Mouse (Mus musculus): ENCODE data around the gene Nme1. TPM values are rescaled to one million over a fixed set of nuclear protein-coding genes. Genes with fewer than 3 reads are reported as not detected.

The Nme1 gene
- polyA plus RNA-seq, 1 experiment from 2014 or later, result 269 TPM

- no peaks in the 10 kb centered on the region for H3K9me3 ChIP-seq
- H3K27ac ChIP-seq, result no peak overlapping the region
- no peak overlapping the region for H3K9ac ChIP-seq
- H3K36me3 ChIP-seq, result peaks cover 58% of the 10 kb centered on the region
- no peaks in the 10 kb centered on the region for H3K4me1 ChIP-seq
- no peak for ATAC-seq (ENCODE audit: low FRiP score, low read depth)
- H3K4me2 ChIP-seq (replicated peaks), result no peak overlapping the region
- no peaks in the 10 kb centered on the region for H3K27me3 ChIP-seq (replicated peaks)
- no peak overlapping the region for H3K4me3 ChIP-seq
- WGBS, result 91% methylated on average over 3 of the region's 3 CpGs
Observed at GRCm38 (mm10) chr11:93911603-93912002, 56.7 kb downstream of the Nme1 start.

GRCm38 (mm10) chr11:93908829-93909228 lies 59.5 kb downstream of the Nme1 start:
- H3K27ac ChIP-seq, result no peak overlapping the region
- peaks cover 58% of the 10 kb centered on the region for H3K36me3 ChIP-seq
- no peak for ATAC-seq (ENCODE audit: low FRiP score, low read depth)
- no peak overlapping the region for H3K4me2 ChIP-seq (replicated peaks)
- no peaks in the 10 kb centered on the region for H3K9me3 ChIP-seq
- no peak overlapping the region for H3K4me3 ChIP-seq
- no peaks in the 10 kb centered on the region for H3K27me3 ChIP-seq (replicated peaks)
- H3K4me1 ChIP-seq, result no peaks in the 10 kb centered on the region
- 92% methylated on average over 9 of the region's 9 CpGs for WGBS
- no peak overlapping the region for H3K9ac ChIP-seq

- H3K9me3 ChIP-seq, result no peaks in the 10 kb centered on the region
- ATAC-seq (ENCODE audit: low FRiP score, low read depth), result no peak
- H3K4me2 ChIP-seq (replicated peaks), result no peak overlapping the region
- H3K4me3 ChIP-seq, result no peak overlapping the region
- 87% methylated on average over 3 of the region's 3 CpGs for WGBS
- H3K36me3 ChIP-seq, result peaks cover 53% of the 10 kb centered on the region
- H3K27me3 ChIP-seq (replicated peaks), result no peaks in the 10 kb centered on the region
- no peak overlapping the region for H3K9ac ChIP-seq
- no peaks in the 10 kb centered on the region for H3K4me1 ChIP-seq
- no peak overlapping the region for H3K27ac ChIP-seq
Observed at GRCm38 (mm10) chr11:93907839-93908238, 60.5 kb downstream of the Nme1 start.

Other genes with a start within 250 kb of the Nme1 start
- 41.3 and 41.7 TPM in 2 replicates for gene Utp18, start 82.8 kb downstream of the Nme1 start, polyA plus RNA-seq (2016; fragmentation: Nextera tagmentation; extraction: Ambion mirVana)
- gene Mbtd1, start 82.7 kb downstream of the Nme1 start, polyA plus RNA-seq (2016; fragmentation: Nextera tagmentation; extraction: Ambion mirVana), result 40.4 and 44.2 TPM in 2 replicates
- 87.0 and 110 TPM in 2 replicates for gene Nme2, start 12.3 kb downstream of the Nme1 start, polyA plus RNA-seq (2016; fragmentation: Nextera tagmentation; extraction: Ambion mirVana)
- gene Gm20390, start 228 bp downstream of the Nme1 start, polyA plus RNA-seq (2016; fragmentation: Nextera tagmentation; extraction: Ambion mirVana), result 346 and 367 TPM in 2 replicates
- 96.2 and 100 TPM in 2 replicates for gene Spag9, start 27.6 kb upstream of the Nme1 start, polyA plus RNA-seq (2016; fragmentation: Nextera tagmentation; extraction: Ambion mirVana)
- 41.7 and 43.3 TPM in 2 replicates for gene Tob1, start 242.9 kb upstream of the Nme1 start, polyA plus RNA-seq (2016; fragmentation: Nextera tagmentation; extraction: Ambion mirVana)

All from neural tube, embryonic 12.5 days (tissue).